Mouse (Mus musculus): ENCODE results near the gene Irf4.

DNA sequence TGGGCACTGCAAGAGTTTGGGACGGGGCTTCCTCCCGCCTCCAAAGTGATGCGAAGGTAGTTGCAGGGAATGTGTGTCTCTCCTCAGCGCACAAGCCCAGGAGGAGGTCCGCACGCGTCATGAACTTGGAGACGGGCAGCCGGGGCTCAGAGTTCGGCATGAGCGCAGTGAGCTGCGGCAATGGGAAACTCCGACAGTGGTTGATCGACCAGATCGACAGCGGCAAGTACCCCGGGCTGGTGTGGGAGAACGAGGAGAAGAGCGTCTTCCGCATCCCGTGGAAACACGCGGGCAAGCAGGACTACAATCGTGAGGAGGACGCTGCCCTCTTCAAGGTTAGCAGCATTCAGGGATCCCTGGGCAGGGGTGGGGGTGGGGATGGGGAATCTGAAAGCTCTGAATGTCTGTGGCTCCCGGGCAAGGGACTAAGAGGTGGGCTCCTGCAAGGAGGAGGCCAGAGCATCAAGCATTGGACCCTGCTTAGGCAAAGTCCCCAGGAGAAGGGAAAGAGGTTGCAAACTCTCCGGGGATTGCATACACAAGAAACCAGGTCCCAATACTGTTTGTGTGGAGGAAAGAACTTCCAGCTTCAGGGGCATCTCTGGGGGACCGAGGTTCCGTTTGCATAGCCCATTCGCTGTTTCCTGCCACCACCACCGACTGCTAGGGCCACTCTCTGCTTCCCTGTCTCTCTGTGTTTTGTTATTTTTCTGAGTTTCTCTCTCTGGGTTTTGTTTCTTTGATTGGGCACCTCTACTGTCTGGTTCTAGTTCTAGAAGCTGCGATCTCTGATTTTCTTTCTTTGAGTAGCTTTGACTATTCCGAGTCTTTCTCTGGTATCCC, 1.7 kb downstream of the Irf4 start:
- TF ChIP-seq TAL1 (IDR thresholded peaks at IDR 0.05; ENCODE audit: low read length) (no peak), GATA1 (IDR thresholded peaks at IDR 0.05; ENCODE audit: low read length) (no peak)
